Mouse (Mus musculus) left cerebral cortex, postnatal 14 days (tissue): ENCODE measurements around the gene Agrn. TPM values are rescaled to one million over a fixed set of nuclear protein-coding genes. Genes with fewer than 3 reads are reported as not detected.

Source experiments
- DNase-seq, 2 experiments: peaks; one replicate each; pipeline ENCODE4 v3.0.0; 2021 to 2022; ENCODE audit warnings: low spot score in 2 of 2, mixed read lengths in 1 of 2
- intact Hi-C: fragments of 180-260 bp; cut with DNase I; formaldehyde crosslinking; loops from one replicate; pipeline ENCODE4 v1.15.1; 2025
- total RNA-seq, 2 experiments: library from RNA; stranded (reverse); gene quantifications; 2 replicates each; pipeline ENCODE4 v1.2.3; 2021

The Agrn gene
- total RNA-seq, 2 experiments from 2014 or later = 184 to 198 TPM

GRCm38 (mm10) chr4:156208872-156209271 lies 11.6 kb upstream of the Agrn start:
- intact Hi-C loops = no loop called here
- no peak for DNase-seq

- intact Hi-C loops = no loop called here
- DNase-seq = no peak
These were observed 6.3 kb upstream of the Agrn start for GRCm38 (mm10) chr4:156203413-156204131.

- intact Hi-C loops = no loop called here
These were observed 5.7 kb upstream of the Agrn start, which contains the start of gene AW011738 for GRCm38 (mm10) chr4:156203001-156203412. Gene AW011738 (plus strand): TSS chr4:156203304.

GRCm38 (mm10) chr4:156202462-156202893 lies 5.2 kb upstream of the Agrn start:
- intact Hi-C loops = no loop called here
- DNase-seq = no peak

More at GRCm38 (mm10) chr4:156203001-156203412, 5.7 kb upstream of the Agrn start, which contains the start of gene AW011738:
- peak in 1 of 2 experiments; percentile 66 for DNase-seq

- intact Hi-C loops = no loop called here
- no peak for DNase-seq
These were observed 3.6 kb upstream of the Agrn start, which contains the start of gene Isg15 for GRCm38 (mm10) chr4:156200623-156201475. Gene Isg15 (minus strand): TSS chr4:156200818.

- intact Hi-C loops = loop anchor here (2.0 kb wide), 1 partner anchor 37 kb away; the partner anchor contains the start of gene Plekhn1
- DNase-seq = peak; percentile 74 to 83
These were observed 529 bp upstream of the Agrn start for GRCm38 (mm10) chr4:156197829-156198205.

GRCm38 (mm10) chr4:156195927-156196870 lies 1.1 kb downstream of the Agrn start:
- intact Hi-C loops = loop anchor here (2.0 kb wide), 1 partner anchor 39 kb away; the partner anchor contains the start of gene Plekhn1
- peak in 1 of 2 experiments; percentile 59 for DNase-seq

- intact Hi-C loops = no loop called here
- no peak for DNase-seq
These were observed 2.9 kb downstream of the Agrn start for GRCm38 (mm10) chr4:156194346-156194745.

- no peak for DNase-seq
- intact Hi-C loops = no loop called here
These were observed 3.4 kb downstream of the Agrn start for GRCm38 (mm10) chr4:156193906-156194305.

GRCm38 (mm10) chr4:156193200-156193590 lies 4.1 kb downstream of the Agrn start:
- DNase-seq = no peak
- intact Hi-C loops = no loop called here

GRCm38 (mm10) chr4:156192421-156193199 lies 4.7 kb downstream of the Agrn start:
- intact Hi-C loops = no loop called here
- peak in 1 of 2 experiments; percentile 28 for DNase-seq

- DNase-seq = peak in 1 of 2 experiments; percentile 34
- intact Hi-C loops = no loop called here
These were observed 8.4 kb downstream of the Agrn start for GRCm38 (mm10) chr4:156188811-156189323.

- DNase-seq = no peak
- intact Hi-C loops = no loop called here
These were observed 9.0 kb downstream of the Agrn start for GRCm38 (mm10) chr4:156188162-156188810.

GRCm38 (mm10) chr4:156185950-156186850 lies 11.1 kb downstream of the Agrn start:
- intact Hi-C loops = no loop called here

GRCm38 (mm10) chr4:156185456-156185949 lies 11.8 kb downstream of the Agrn start:
- intact Hi-C loops = no loop called here
- peak in 1 of 2 experiments; percentile 24 for DNase-seq

More at GRCm38 (mm10) chr4:156185950-156186850, 11.1 kb downstream of the Agrn start:
- DNase-seq = peak in 1 of 2 experiments; percentile 69

GRCm38 (mm10) chr4:156184291-156184954 lies 12.9 kb downstream of the Agrn start:
- intact Hi-C loops = no loop called here
- no peak for DNase-seq
